Mouse (Mus musculus): Measurements from ENCODE around the gene Tnrc18.

- no peak for TF ChIP-seq CTCF (conservative IDR thresholded peaks at IDR 0.05 in 1 of 2, IDR thresholded peaks at IDR 0.05 in 1 of 2; ENCODE audit: low read depth in 2 of 2, low read length in 2 of 2)
- no peak for TF ChIP-seq ZMIZ1 (IDR thresholded peaks at IDR 0.05; ENCODE audit: low read depth, low read length)
- TF ChIP-seq ZKSCAN1 (IDR thresholded peaks at IDR 0.05; ENCODE audit: borderline replicate concordance, low read depth, low read length): no peak
- TF ChIP-seq NELFE (IDR thresholded peaks at IDR 0.05; ENCODE audit: low read depth, low read length): no peak
- TF ChIP-seq EP300 (IDR thresholded peaks at IDR 0.05; ENCODE audit: low read length): no peak
- TF ChIP-seq ZNF384 (IDR thresholded peaks at IDR 0.05; ENCODE audit: low read depth, low read length): no peak
- no peak for TF ChIP-seq GABPA (IDR thresholded peaks at IDR 0.05; ENCODE audit: insufficient replicate concordance, low read depth, low read length)
- no peak for TF ChIP-seq KAT2A (IDR thresholded peaks at IDR 0.05; ENCODE audit: insufficient replicate concordance, low read length)
- TF ChIP-seq RCOR1 (conservative IDR thresholded peaks at IDR 0.05; ENCODE audit: low read depth, low read length): no peak
- TF ChIP-seq TCF12 (IDR thresholded peaks at IDR 0.05; ENCODE audit: low read depth, low read length): no peak
- TF ChIP-seq MAX (IDR thresholded peaks at IDR 0.05; ENCODE audit: low read length): no peak
- no peak for TF ChIP-seq POLR2A (IDR thresholded peaks at IDR 0.05; ENCODE audit: low read depth, low read length)
- no peak for TF ChIP-seq SIN3A (IDR thresholded peaks at IDR 0.05; ENCODE audit: low read length)
Measured at GRCm38 (mm10) chr5:142759786-142760185, 57.7 kb downstream of the Tnrc18 start.

Measured in CH12.LX (cell line).